Mouse (Mus musculus) cortical plate, adult 2 months (tissue): ENCODE measurements around the gene Vmn1r209. TPM values are rescaled to one million over a fixed set of nuclear protein-coding genes. Genes with fewer than 3 reads are reported as not detected.
"Not testable (repeated sequence)": the region's sequence is repeated elsewhere in the genome, so short reads cannot be mapped to it uniquely, and the experiment has no call there.

Experiments
- H3K27ac ChIP-seq: fragments of 200-500 bp; 2 replicates; pipeline ENCODE4 v1.5.1; 2012; ENCODE audit warnings: low read length, control low read depth, inconsistent platforms; ENCODE audit not compliant: insufficient read depth
- H3K4me1 ChIP-seq: fragments of 200-500 bp; 2 replicates; pipeline ENCODE4 v1.6.1; 2011; ENCODE audit warnings: low read length; ENCODE audit not compliant: control insufficient read depth, insufficient read depth
- H3K4me3 ChIP-seq: fragments of 200-500 bp; 2 replicates; pipeline ENCODE4 v1.5.1; 2011; ENCODE audit warnings: mild to moderate bottlenecking, low read length, control low read depth; ENCODE audit not compliant: insufficient read depth
- CTCF ChIP-seq: fragments of 200-500 bp; IDR thresholded peaks from 2 replicates; pipeline ENCODE4 v1.5.1; 2011; ENCODE audit warnings: mild to moderate bottlenecking, control low read depth, low read length; ENCODE audit not compliant: insufficient read depth; ENCODE audit errors: extremely low read depth
- POLR2A ChIP-seq: fragments of 200-500 bp; IDR thresholded peaks from 2 replicates; pipeline ENCODE4 v1.6.1; 2011; ENCODE audit warnings: mild to moderate bottlenecking, low read length, control low read depth; ENCODE audit not compliant: insufficient read depth; ENCODE audit errors: extremely low read depth
- polyA plus RNA-seq: library from polyadenylated mRNA; depleted of rRNA; stranded (reverse); fragments of >200 nt; gene quantifications from 2 replicates; pipeline ENCODE4 v1.2.3, GENCODE M21; 2012; rRNA removed

Gene Vmn1r209
- not detected in 2 replicates for polyA plus RNA-seq

DNA sequence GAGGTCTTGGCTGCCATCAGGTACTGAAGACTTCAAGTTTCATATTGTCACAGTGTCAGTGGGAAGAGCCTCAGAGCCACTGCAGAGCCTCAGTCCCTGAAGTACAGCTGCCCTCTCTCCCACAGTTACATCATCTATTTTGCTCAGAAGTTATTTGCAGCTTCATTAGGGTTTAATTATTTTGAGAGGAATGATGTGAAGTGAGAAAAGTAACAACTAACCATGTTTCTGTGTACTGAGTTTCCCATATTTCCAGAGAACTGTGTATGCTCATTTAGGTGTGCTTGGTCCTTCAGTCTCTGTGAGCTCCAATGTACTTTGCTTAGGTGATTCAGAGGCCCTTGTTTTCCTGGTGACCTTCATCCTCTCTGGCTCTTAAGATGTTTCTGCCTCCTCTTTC is at the start of gene Vmn1r209:
Gene Vmn1r209 (minus strand): TSS at position 101 of the 400 bp plus-strand sequence.
- H3K27ac ChIP-seq, H3K4me1 ChIP-seq, H3K4me3 ChIP-seq: not testable (repeated sequence)

DNA sequence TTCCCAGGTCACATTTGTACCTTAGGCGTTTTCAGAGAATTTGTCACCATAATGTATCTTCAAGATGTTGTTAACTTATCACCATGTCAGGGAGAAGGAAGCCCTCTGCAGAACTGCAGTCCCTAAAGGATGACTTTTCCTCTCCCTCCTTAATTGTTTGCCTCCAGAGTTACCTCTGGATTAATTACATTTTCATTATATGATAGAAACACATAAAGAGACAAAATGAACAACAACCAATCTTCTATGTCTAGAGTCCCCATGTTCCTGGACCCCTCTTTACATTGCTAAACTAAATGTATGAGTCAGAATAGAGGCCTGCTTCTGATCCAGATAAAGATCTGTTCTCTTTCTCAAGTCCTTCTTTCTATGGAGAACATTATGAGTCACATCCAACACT is 48.0 kb upstream of the Vmn1r209 start, which contains the start of gene Vmn1r211:
Gene Vmn1r211 (minus strand): TSS at position 101 of the 400 bp plus-strand sequence.
- Histone ChIP-seq H3K4me3 (no peak within 1 kb of the TSS), H3K27ac (no peak within 1 kb of the TSS), H3K4me1 (no peaks in the 10 kb centered on the region)
- no peak for TF ChIP-seq CTCF
- no peak for TF ChIP-seq POLR2A

DNA sequence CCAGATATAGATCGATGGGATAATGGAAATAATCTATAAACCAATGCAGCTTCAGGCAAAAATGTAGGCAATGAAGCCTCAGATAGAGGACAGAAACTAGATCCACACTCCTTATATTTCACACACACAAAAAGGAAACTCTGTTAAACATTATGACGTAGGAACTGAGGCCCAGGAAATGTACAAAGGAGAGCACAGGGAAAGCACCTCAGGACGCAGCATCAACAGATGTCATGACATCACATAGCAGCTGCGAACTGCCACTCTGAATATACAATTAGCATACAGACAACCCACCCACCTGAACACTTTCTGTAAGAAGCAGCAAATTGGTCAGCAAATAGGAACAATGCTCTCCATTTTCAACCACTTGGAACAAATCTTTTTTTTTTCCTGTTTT is 45.3 kb upstream of the Vmn1r209 start:
- H3K4me1 ChIP-seq, result no peaks in the 10 kb centered on the region
- no peak overlapping the region for H3K27ac ChIP-seq
- no peak for TF ChIP-seq POLR2A
- TF ChIP-seq CTCF, result no peak
- H3K4me3 ChIP-seq, result no peak overlapping the region

DNA sequence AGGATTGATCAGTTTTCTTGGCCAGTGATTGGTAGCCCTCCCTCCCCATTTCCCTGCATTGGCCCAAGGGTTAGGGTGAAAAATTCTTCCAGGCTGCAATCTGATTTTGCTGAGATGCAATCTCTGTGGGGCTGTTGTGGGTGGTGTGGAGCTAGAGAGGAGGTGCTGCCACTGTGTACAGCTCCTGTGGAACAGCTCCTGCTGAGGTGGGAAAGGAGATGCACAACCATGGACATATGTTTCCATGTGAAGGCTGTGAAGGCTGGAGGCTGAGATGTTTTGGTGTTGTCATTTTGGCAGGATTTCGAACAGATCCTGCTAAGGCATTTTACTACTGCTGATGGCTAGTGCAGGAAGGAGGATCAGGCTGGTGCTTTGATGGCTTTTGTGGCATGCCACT is 37.3 kb upstream of the Vmn1r209 start:
- no peaks in the 10 kb centered on the region for H3K4me1 ChIP-seq
- H3K4me3 ChIP-seq, result no peak overlapping the region
- H3K27ac ChIP-seq, result no peak overlapping the region
- TF ChIP-seq CTCF (no peak), POLR2A (no peak)

DNA sequence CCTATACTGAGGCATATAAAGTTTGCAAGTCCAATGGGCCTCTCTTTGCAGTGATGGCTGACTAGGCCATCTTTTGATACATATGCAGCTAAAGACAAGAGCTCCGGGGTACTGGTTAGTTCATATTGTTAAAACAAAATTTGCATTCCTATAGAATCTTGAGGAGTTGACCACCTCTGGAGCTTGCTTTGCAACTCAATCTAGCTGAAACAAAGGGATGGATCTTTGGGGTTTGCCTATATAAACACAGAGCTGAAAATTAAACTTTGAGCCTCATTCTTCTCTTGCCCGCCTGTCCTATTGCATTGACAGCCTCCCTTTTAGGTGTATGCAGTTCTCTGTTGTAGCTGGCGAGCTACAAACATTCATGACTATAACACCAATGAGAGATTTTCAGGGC is 34.8 kb upstream of the Vmn1r209 start:
- not testable (repeated sequence) for H3K27ac ChIP-seq

DNA sequence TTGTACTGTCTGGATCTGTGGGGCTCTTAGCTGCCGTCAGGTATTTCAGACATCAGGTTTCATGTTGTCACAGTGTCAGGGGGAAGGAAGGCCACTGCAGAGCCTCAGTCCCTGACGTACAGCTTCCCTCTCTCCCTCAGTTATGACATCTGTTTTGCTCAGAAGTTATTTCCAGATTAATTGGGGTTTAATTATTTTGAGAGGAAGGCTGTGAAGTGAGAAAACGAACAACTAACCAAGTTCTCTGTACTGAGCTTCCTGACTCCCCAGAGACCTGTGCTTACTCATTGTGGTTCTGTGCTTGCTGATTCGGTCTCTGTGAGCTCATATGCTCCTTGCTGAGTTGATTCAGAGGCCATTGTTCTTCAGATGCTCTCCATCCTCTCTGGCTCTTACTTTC is 21.8 kb upstream of the Vmn1r209 start, which contains the start of gene Vmn1r210:
Gene Vmn1r210 (minus strand): TSS at position 101 of the 400 bp plus-strand sequence.
- TF ChIP-seq POLR2A (no peak), CTCF (no peak)

More for the DNA sequence above, 34.8 kb upstream of the Vmn1r209 start:
- not testable (repeated sequence) for H3K4me1 ChIP-seq, H3K4me3 ChIP-seq

DNA sequence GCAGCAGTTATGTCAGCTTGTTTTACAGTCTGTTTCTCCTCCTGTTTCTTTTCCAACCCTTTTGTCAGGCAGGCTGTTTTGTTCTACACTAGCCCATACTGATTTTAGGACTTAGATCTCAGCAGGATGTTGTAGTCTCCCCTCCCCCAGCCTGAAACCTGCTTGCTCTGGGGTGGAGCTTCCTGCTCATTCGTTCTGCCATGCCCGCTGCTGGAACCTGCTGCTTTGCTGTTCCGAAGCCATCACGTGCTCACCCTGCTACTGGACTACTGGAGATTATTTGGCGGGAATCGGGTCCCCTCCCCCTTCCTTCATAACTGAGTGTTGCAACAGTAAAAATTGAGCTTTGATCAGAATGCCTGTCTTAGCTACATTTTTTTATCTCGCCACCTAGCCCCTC is 19.9 kb upstream of the Vmn1r209 start:
- H3K27ac ChIP-seq, H3K4me1 ChIP-seq, H3K4me3 ChIP-seq: not testable (repeated sequence)

More for the DNA sequence above, 21.8 kb upstream of the Vmn1r209 start, which contains the start of gene Vmn1r210:
- no peaks in the 10 kb centered on the region for H3K4me1 ChIP-seq
- no peak within 1 kb of the TSS for H3K27ac ChIP-seq
- no peak within 1 kb of the TSS for H3K4me3 ChIP-seq

DNA sequence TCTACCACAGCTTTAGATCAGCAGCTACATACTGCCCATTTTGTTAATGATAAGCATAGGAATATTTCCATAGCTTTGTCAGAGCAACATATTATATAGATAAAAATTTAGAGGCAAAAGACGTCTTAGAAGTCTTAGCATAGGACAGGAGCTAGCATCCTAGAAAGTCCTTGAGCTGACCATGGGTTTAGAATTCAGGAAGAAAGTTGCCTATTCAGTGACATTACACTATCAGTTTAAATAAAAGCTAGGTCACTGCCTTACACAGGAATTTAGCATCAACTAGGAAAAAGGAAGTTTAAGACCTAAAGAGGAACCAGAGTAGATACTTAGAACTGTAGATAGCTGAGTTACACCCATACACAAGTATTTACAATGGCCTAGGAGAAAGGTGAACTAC is 12.1 kb upstream of the Vmn1r209 start:
- H3K4me3 ChIP-seq, H3K4me1 ChIP-seq, H3K27ac ChIP-seq: not testable (repeated sequence)

DNA sequence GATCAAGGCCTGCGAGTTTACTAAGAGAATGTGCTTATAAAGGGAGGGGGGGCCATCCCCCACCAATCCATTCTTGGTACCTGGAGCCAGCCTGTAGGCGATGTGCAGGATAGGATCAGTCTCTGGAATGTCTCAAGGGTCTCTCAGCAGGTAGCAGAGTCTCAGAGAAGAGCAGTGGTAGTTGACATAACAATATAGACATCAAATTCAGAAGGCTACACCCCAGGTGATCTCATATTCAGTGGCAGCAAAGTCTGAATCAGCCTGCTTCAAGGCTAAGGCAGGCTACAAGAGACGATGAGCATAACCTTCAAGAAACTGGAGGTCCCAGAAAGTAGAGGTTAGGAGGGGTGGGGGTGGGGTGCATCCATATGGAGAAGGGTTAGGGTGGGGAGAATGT is 21.4 kb downstream of the Vmn1r209 start:
- not testable (repeated sequence) for H3K4me1 ChIP-seq, H3K4me3 ChIP-seq, H3K27ac ChIP-seq

DNA sequence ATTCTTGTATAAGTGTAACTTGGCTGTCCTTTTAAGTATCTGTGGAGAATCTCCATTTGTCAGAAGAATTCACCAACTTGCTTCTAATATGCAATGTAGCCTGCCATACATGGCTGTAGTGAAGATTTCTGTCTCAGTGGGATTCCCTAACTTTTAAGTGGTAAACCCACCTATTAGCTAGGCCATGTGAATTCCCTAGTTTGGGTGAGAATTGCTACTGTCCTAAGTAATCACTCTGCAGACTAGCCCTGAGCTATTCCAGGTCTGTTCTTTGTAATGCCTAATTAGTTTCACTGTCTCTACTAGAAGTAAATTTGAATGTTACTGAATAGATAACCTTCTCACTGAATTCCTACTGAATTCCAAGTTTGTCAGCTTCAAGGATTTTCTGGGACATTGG is 25.3 kb downstream of the Vmn1r209 start:
- not testable (repeated sequence) for H3K4me1 ChIP-seq, H3K4me3 ChIP-seq, H3K27ac ChIP-seq

DNA sequence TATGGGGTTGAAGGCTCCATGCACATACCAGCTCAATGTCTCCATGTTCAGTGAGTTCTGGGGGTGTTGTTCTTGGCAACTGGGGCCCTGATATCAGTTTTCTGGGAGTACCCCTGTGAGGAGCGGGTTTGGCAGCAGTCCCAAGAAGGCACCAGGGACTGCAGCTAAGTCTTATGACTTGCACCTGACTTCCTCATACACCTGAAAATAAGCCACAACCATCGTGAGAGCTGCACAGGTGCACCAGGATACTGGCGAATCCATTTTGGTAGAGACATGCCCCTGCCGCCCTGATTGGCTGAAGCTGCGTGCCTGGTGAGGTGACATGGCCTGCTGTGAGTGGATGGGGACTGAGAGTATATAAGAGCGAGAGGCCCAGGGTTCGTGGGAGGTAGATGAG is 32.2 kb downstream of the Vmn1r209 start, which contains the start of gene Vmn1r208:
Gene Vmn1r208 (minus strand): TSS at position 101 of the 400 bp plus-strand sequence.
- not testable (repeated sequence) for H3K4me1 ChIP-seq, H3K27ac ChIP-seq, H3K4me3 ChIP-seq

DNA sequence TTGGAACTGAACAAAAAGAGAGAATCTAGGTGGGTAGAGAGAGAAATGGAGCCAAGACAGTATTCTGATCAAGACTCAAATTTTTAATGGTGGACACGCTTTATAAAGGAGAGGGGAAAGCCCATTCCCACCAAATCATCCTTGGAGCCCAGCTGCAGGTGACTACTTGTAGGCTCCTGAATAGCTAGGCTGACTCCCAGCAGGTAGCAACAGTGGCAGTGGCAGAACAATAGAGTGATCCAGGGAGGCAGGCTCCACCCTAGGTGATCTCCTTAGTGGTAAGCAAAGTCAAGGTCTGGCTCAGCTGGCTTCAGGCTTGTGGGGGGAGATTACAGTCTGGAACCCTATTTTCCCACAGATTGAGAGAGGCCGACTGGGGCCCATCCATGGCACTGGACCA is 37.9 kb downstream of the Vmn1r209 start:
- H3K27ac ChIP-seq, H3K4me3 ChIP-seq, H3K4me1 ChIP-seq: not testable (repeated sequence)

Other genes with a start within 250 kb of the Vmn1r209 start
- gene Vmn1r205, start 216.7 kb downstream of the Vmn1r209 start, polyA plus RNA-seq, result not detected in 2 replicates
- gene Vmn1r206, start 185.4 kb downstream of the Vmn1r209 start, polyA plus RNA-seq, result 0.19 TPM in 1 of 2 replicates, not detected in the other
- gene Vmn1r207-ps, start 80.1 kb downstream of the Vmn1r209 start, polyA plus RNA-seq, result 0.02 TPM in 1 of 2 replicates, not detected in the other
- gene Vmn1r208, start 32.3 kb downstream of the Vmn1r209 start, polyA plus RNA-seq, result not detected in 2 replicates
- gene Vmn1r210, start 21.7 kb upstream of the Vmn1r209 start, polyA plus RNA-seq, result not detected in 2 replicates
- not detected in 2 replicates for gene Vmn1r211, start 47.9 kb upstream of the Vmn1r209 start, polyA plus RNA-seq
- not detected in 2 replicates for gene Vmn1r212, start 74.5 kb upstream of the Vmn1r209 start, polyA plus RNA-seq
- not detected in 2 replicates for gene Vmn1r213, start 198.0 kb upstream of the Vmn1r209 start, polyA plus RNA-seq
- gene Vmn1r214, start 220.7 kb upstream of the Vmn1r209 start, polyA plus RNA-seq, result not detected in 2 replicates